13 mouse cellular contexts compared by ENCODE assay signal in the genomic region with DNA sequence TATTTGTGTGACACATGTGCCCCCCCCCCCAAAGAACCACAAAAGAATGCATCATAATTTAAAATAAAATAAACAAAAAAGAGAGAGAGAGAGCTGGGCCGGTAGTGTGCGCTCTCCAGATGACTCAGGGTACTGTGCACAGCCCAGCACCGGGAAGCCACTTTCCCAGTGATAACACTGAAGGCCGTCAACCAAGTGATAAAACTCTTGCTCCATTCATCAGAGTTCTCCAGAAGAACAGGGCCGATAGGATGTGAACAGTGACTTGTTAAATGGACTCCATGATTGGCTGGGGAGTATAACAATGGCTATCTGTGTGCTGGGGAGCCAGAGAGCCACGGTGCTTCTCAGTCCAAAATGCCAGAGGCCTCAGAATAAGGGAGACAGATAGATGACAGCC. TPM values are rescaled to one million over a fixed set of nuclear protein-coding genes. Genes with fewer than 3 reads are reported as not detected.
DNase-seq lines count a peak whose midpoint lies in the region; ATAC-seq lines count a peak whose summit lies in the region.
"Had no signal": no experiment of that assay in that cellular context is flagged by ENCODE, and none has a peak within 500 bp of the region (broad histone marks: within the 10 kb centered on the region; RNA-seq: fewer than 3 reads in every experiment).

No protein-coding gene starts in this region.

- H3K9ac ChIP-seq in heart, embryonic 16.5 days (ENCODE audit: low read length), result no peak overlapping the region
- no peak overlapping the region for H3K9ac ChIP-seq in intestine, embryonic 16.5 days (ENCODE audit: low read depth, low read length)
- H3K9ac ChIP-seq: embryonic facial prominence, embryonic 15.5 days; forebrain, embryonic 15.5 days had no signal

- no peaks in the 10 kb centered on the region for H3K9me3 ChIP-seq in heart, embryonic 16.5 days (replicated peaks; ENCODE audit: control insufficient read depth, low read length)
- H3K9me3 ChIP-seq in intestine, embryonic 16.5 days (ENCODE audit: control insufficient read depth, low read length), result no peaks in the 10 kb centered on the region
- H3K9me3 ChIP-seq: embryonic facial prominence, embryonic 15.5 days; forebrain, embryonic 15.5 days had no signal

- no peak overlapping the region for H3K27ac ChIP-seq in heart, embryonic 16.5 days (ENCODE audit: low read length)
- no peak overlapping the region for H3K27ac ChIP-seq in intestine, embryonic 16.5 days (ENCODE audit: low read length)
- H3K27ac ChIP-seq: embryonic facial prominence, embryonic 15.5 days; forebrain, embryonic 15.5 days had no signal

- H3K4me2 ChIP-seq in heart, embryonic 16.5 days (ENCODE audit: low read depth, low read length), result no peak overlapping the region
- no peak overlapping the region for H3K4me2 ChIP-seq in intestine, embryonic 16.5 days (ENCODE audit: low read depth, low read length)
- H3K4me2 ChIP-seq: embryonic facial prominence, embryonic 15.5 days; forebrain, embryonic 15.5 days had no signal

- no peaks in the 10 kb centered on the region for H3K4me1 ChIP-seq in heart, embryonic 16.5 days (ENCODE audit: control insufficient read depth, insufficient read depth, low read length)
- H3K4me1 ChIP-seq in intestine, embryonic 16.5 days (ENCODE audit: control insufficient read depth, insufficient read depth, low read length), result 0 out of 2 replicates have a peak, but pooled peaks cover 4% of the 10 kb centered on the region
- H3K4me1 ChIP-seq: embryonic facial prominence, embryonic 15.5 days; forebrain, embryonic 15.5 days had no signal

- WGBS in heart, embryonic 16.5 days, result 22% methylated on average over 6 of the region's 6 CpGs
- WGBS in intestine, embryonic 16.5 days, result 30% methylated on average over 6 of the region's 6 CpGs

- H3K27me3 ChIP-seq in heart, embryonic 16.5 days (ENCODE audit: control insufficient read depth, insufficient read depth, low read length), result no peaks in the 10 kb centered on the region
- H3K27me3 ChIP-seq in intestine, embryonic 16.5 days (replicated peaks; ENCODE audit: control insufficient read depth, insufficient read depth, low read length), result no peaks in the 10 kb centered on the region
- H3K27me3 ChIP-seq: embryonic facial prominence, embryonic 15.5 days; forebrain, embryonic 15.5 days had no signal

- no peak for DNase-seq in heart, adult 11 months
- peak; percentile 16 for DNase-seq in c-Kit-negative CD71-positive TER-119-positive erythroid progenitor cells, embryonic 14.5 days (ENCODE audit: low read depth, low spot score)
- DNase-seq in gastrocnemius, adult 18-20 months (ENCODE audit: low spot score), result no peak
- no peak for DNase-seq in kidney, adult 8-10 months
- DNase-seq: gastrocnemius, postnatal 14 days; heart, postnatal 4 days; kidney, postnatal 10 days; lung, adult 2 months had no signal

- peak; percentile 32; the same call in 1 of the 2 replicates for ATAC-seq in heart, embryonic 16.5 days (replicated peaks; ENCODE audit: extremely low read depth, insufficient read depth, low FRiP score)
- ATAC-seq in intestine, embryonic 16.5 days, result peak; percentile 55; the same call in 1 of the 2 replicates
- 0 out of 2 replicates have a peak, but pooled peaks have one; percentile 15 for ATAC-seq in megakaryocyte, adult 5-6 weeks (ENCODE audit: poor library complexity, severe bottlenecking)
- ATAC-seq: forebrain, embryonic 15.5 days had no signal

- no peak overlapping the region for H3K4me3 ChIP-seq in heart, embryonic 16.5 days (ENCODE audit: low read length)
- no peak overlapping the region for H3K4me3 ChIP-seq in intestine, embryonic 16.5 days (ENCODE audit: low read length)
- H3K4me3 ChIP-seq: embryonic facial prominence, embryonic 15.5 days; forebrain, embryonic 15.5 days had no signal

- H3K36me3 ChIP-seq in heart, embryonic 16.5 days (ENCODE audit: control insufficient read depth, insufficient read depth), result no peaks in the 10 kb centered on the region
- H3K36me3 ChIP-seq in intestine, embryonic 16.5 days (ENCODE audit: control insufficient read depth, insufficient read depth, low read length), result no peaks in the 10 kb centered on the region
- H3K36me3 ChIP-seq: embryonic facial prominence, embryonic 15.5 days; forebrain, embryonic 15.5 days had no signal

RNA-seq across cellular contexts. Expression of gene Slc16a1, which starts 53.2 kb away (rescaled TPM):
- 79.9 and 84.1 TPM in 2 replicates for polyA plus RNA-seq in heart, embryonic 16.5 days (2015; fragmentation: Nextera tagmentation; extraction: Ambion mirVana)
- polyA plus RNA-seq in intestine, embryonic 16.5 days (2015; fragmentation: Nextera tagmentation; extraction: Ambion mirVana), result 48.3 and 48.8 TPM in 2 replicates
- 7.3 and 9.2 TPM in 2 replicates for total RNA-seq in megakaryocyte, adult 5-6 weeks (2015)
- 10.6 and 12.7 TPM in 2 replicates for total RNA-seq in megakaryocyte, adult 5-6 weeks (2017)
- 10 to 100 TPM; 21.8 to 33.8 TPM for total RNA-seq in gastrocnemius, adult 18-20 months (2021)
